Mouse (Mus musculus): Measurements from ENCODE around the gene Klhl24. TPM values are rescaled to one million over a fixed set of nuclear protein-coding genes. Genes with fewer than 3 reads are reported as not detected.
A peak's percentile ranks its signal among the peaks of the same experiment; 100 is the strongest.

The Klhl24 gene
- polyA plus RNA-seq, 1 experiment, result 28.9 TPM

- no peak for TF ChIP-seq POLR2A (IDR thresholded peaks at IDR 0.05; ENCODE audit: extremely low read depth, insufficient read depth, low read length)
- no peak for TF ChIP-seq CTCF (IDR thresholded peaks at IDR 0.05; ENCODE audit: extremely low read depth, insufficient read depth, low read length)
- H3K4me3 ChIP-seq (ENCODE audit: insufficient read depth, low read length), result no peak overlapping the region
- H3K4me1 ChIP-seq (ENCODE audit: control insufficient read depth, insufficient read depth, low read length), result 0 out of 2 replicates have a peak, but pooled peaks cover 1% of the 10 kb centered on the region
- no peak overlapping the region for H3K27ac ChIP-seq (ENCODE audit: insufficient read depth, low read length)
These were observed 33.1 kb downstream of the Klhl24 start for GRCm38 (mm10) chr16:20130397-20130796.

DNA sequence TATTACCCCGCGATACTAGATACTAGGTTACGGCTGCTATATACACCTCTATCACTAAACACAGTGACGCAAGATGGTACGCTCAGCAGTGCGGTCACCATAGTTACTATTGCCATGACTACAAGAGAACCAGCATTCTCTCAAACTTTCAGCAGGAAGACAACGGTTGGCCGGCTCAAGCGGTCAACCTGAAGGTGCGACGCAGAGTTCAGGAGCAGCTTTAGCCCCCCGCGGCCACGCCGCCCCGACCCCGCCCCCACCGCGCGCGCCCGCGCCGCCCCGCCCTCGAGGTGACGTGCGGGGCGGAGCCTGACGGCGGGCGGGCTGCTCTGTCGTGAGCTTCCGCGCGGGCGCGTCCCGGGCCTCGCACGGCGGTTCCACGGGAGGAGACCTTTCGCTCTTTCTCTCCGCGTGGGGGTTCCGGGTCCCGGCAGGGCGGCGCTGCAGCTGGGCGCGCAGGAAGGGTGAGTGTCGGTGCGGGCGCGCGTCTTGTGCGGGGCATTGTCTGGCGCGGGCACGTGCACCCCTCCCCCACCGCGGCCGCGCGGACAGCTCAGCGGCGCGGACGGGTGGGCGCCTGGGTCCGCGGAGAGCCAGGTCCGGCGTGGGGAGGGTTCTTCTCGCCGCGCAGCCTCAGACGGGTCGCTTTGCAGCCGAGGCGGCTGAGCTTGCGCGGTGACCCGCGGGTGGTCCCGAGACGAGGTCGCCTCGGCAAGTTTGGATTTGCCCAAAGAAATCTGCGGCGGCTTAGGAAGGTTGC, 43.6 kb downstream of the Klhl24 start, which contains the start of gene Yeats2:
Yeats2 (plus strand) TSS at position 292 of the 760 bp plus-strand sequence.
- Histone ChIP-seq H3K4me3 (ENCODE audit: insufficient read depth, low read length) (peak within 1 kb of the TSS; percentile 89), H3K27ac (ENCODE audit: insufficient read depth, low read length) (peak within 1 kb of the TSS; percentile 95), H3K4me1 (ENCODE audit: control insufficient read depth, insufficient read depth, low read length) (no peaks in the 10 kb centered on the region; the same call in 1 of the 2 replicates)
- TF ChIP-seq CTCF (IDR thresholded peaks at IDR 0.05; ENCODE audit: extremely low read depth, insufficient read depth, low read length) (no peak), POLR2A (IDR thresholded peaks at IDR 0.05; ENCODE audit: extremely low read depth, insufficient read depth, low read length) (peak; percentile 75)

- TF ChIP-seq CTCF (IDR thresholded peaks at IDR 0.05; ENCODE audit: extremely low read depth, insufficient read depth, low read length) (no peak), POLR2A (IDR thresholded peaks at IDR 0.05; ENCODE audit: extremely low read depth, insufficient read depth, low read length) (no peak)
- H3K4me1 ChIP-seq (ENCODE audit: control insufficient read depth, insufficient read depth, low read length), result no peaks in the 10 kb centered on the region; the same call in 1 of the 2 replicates
- no peak overlapping the region for H3K4me3 ChIP-seq (ENCODE audit: insufficient read depth, low read length)
- no peak overlapping the region for H3K27ac ChIP-seq (ENCODE audit: insufficient read depth, low read length)
These were observed 47.2 kb downstream of the Klhl24 start for GRCm38 (mm10) chr16:20144568-20144967.

- TF ChIP-seq POLR2A (IDR thresholded peaks at IDR 0.05; ENCODE audit: extremely low read depth, insufficient read depth, low read length), result no peak
- no peak for TF ChIP-seq CTCF (IDR thresholded peaks at IDR 0.05; ENCODE audit: extremely low read depth, insufficient read depth, low read length)
- Histone ChIP-seq H3K4me3 (ENCODE audit: insufficient read depth, low read length) (no peak overlapping the region), H3K27ac (ENCODE audit: insufficient read depth, low read length) (no peak overlapping the region), H3K4me1 (ENCODE audit: control insufficient read depth, insufficient read depth, low read length) (no peaks in the 10 kb centered on the region; the same call in 1 of the 2 replicates)
These were observed 54.6 kb downstream of the Klhl24 start for GRCm38 (mm10) chr16:20151991-20152390.

- no peak for TF ChIP-seq POLR2A (IDR thresholded peaks at IDR 0.05; ENCODE audit: extremely low read depth, insufficient read depth, low read length)
- TF ChIP-seq CTCF (IDR thresholded peaks at IDR 0.05; ENCODE audit: extremely low read depth, insufficient read depth, low read length), result no peak
- Histone ChIP-seq H3K4me1 (ENCODE audit: control insufficient read depth, insufficient read depth, low read length) (no peaks in the 10 kb centered on the region; the same call in 1 of the 2 replicates), H3K27ac (ENCODE audit: insufficient read depth, low read length) (no peak overlapping the region), H3K4me3 (ENCODE audit: insufficient read depth, low read length) (no peak overlapping the region)
These were observed 56.4 kb downstream of the Klhl24 start for GRCm38 (mm10) chr16:20153742-20154141.

DNA sequence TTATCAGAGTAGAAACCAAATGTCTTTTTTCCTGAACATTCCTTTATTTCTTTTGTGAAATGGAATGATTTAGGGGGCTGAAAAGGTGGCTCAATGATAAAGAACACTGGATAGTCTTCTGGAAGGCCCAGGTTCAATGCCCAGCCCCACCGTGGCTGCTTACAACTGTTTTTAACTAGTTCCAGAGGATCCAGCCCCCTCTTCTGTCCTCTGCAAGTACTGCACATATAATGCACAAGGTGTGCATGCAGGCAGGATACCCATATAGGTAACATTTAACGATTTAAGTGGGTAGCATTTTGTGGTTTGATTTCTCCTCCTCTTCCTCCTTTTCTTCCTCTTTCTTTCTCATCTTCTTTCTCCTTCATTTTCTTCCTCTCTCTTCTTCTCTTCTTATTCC, 62.8 kb downstream of the Klhl24 start:
- H3K4me3 ChIP-seq (ENCODE audit: insufficient read depth, low read length), result no peak overlapping the region
- H3K4me1 ChIP-seq (ENCODE audit: control insufficient read depth, insufficient read depth, low read length), result no peaks in the 10 kb centered on the region
- H3K27ac ChIP-seq (ENCODE audit: insufficient read depth, low read length), result no peak overlapping the region
- TF ChIP-seq POLR2A (IDR thresholded peaks at IDR 0.05; ENCODE audit: extremely low read depth, insufficient read depth, low read length), result no peak
- TF ChIP-seq CTCF (IDR thresholded peaks at IDR 0.05; ENCODE audit: extremely low read depth, insufficient read depth, low read length), result no peak

- TF ChIP-seq CTCF (IDR thresholded peaks at IDR 0.05; ENCODE audit: extremely low read depth, insufficient read depth, low read length), result no peak
- no peak for TF ChIP-seq POLR2A (IDR thresholded peaks at IDR 0.05; ENCODE audit: extremely low read depth, insufficient read depth, low read length)
- Histone ChIP-seq H3K4me3 (ENCODE audit: insufficient read depth, low read length) (no peak overlapping the region), H3K27ac (ENCODE audit: insufficient read depth, low read length) (no peak overlapping the region), H3K4me1 (ENCODE audit: control insufficient read depth, insufficient read depth, low read length) (peaks cover 2% of the 10 kb centered on the region)
These were observed 71.7 kb downstream of the Klhl24 start for GRCm38 (mm10) chr16:20169071-20169470.

DNA sequence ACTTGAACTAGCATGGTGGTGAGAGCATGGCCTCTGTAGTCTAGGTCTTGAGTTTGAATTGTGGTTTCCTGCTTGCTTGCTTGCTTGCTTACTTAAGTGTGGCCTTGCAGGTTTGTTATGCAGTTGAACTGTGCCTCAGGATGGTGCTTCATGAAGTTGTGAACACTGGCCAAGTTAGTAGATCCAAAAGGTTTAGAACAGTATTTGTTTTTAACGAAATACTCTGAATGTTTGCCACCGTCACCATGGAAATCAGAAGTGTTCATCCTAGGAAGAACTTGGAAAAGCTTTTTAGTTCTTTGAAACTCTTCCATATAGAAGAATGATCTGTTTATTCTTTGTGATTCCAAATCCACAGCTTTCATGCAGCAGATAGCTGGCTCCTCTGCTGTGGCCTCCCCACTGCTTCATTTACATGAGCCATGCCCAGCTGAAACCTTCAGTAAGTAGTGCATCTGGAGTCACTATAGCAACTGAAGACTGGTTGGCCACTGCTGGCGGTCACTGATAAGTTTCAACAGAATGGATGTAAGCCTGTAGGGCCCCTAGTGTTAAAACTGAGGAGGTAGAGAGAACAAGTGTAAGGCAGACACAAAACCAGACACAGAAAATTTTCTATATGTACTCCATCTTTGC, 72.2 kb downstream of the Klhl24 start:
- H3K27ac ChIP-seq (ENCODE audit: insufficient read depth, low read length), result no peak overlapping the region; the same call in 1 of the 2 replicates
- H3K4me3 ChIP-seq (ENCODE audit: insufficient read depth, low read length), result no peak overlapping the region
- TF ChIP-seq CTCF (IDR thresholded peaks at IDR 0.05; ENCODE audit: extremely low read depth, insufficient read depth, low read length) (no peak), POLR2A (IDR thresholded peaks at IDR 0.05; ENCODE audit: extremely low read depth, insufficient read depth, low read length) (no peak)
- H3K4me1 ChIP-seq (ENCODE audit: control insufficient read depth, insufficient read depth, low read length), result peaks cover 2% of the 10 kb centered on the region

Other genes with a start within 250 kb of the Klhl24 start
- 2.7 and 2.8 TPM in 2 replicates for gene Klhl6, start 114.5 kb upstream of the Klhl24 start, polyA plus RNA-seq (2012; rRNA removed)
- 35.4 and 37.5 TPM in 2 replicates for gene Yeats2, start 43.5 kb downstream of the Klhl24 start, polyA plus RNA-seq (2012; rRNA removed)
- gene Map6d1, start 143.8 kb downstream of the Klhl24 start, polyA plus RNA-seq (2012; rRNA removed), result 81.0 and 88.3 TPM in 2 replicates
- gene Parl, start 204.8 kb downstream of the Klhl24 start, polyA plus RNA-seq (2012; rRNA removed), result 45.4 and 51.5 TPM in 2 replicates
- gene Cyp2ab1, start 227.9 kb downstream of the Klhl24 start, polyA plus RNA-seq (2012; rRNA removed), result 0.11 TPM in 1 of 2 replicates, not detected in the other